In the genomic region with DNA sequence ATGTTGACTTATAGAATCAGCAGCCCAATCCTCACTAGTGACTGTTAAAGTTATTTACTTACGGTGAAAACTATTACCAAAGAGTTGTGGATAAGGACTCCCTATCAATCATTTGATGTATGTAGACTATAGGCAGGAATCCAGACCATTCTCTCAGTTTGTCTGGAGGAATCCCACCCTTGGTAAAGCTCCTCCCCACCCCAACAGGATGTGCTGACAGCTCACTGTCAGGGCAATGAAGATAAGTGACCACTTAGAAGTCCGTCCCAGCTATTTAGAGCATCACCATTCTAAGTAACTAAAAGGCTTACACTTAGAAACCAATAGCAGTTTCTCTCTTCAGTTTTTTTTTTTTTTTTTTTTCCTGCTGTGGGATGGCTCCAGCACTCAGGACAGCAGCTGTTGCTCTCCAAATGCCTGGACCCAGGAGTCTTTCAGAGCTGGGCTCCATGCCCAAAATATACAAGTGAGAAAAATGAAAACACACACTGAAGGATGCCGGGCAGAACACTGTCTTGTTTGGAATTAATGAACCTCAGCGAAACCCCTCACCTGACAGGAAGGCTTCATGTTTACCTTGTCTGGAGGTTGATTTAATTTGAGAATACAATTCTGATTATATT, we compare ENCODE assay signal across 23 mouse cellular contexts. TPM values are rescaled to one million over a fixed set of nuclear protein-coding genes. Genes with fewer than 3 reads are reported as not detected.
DNase-seq lines count a peak whose midpoint lies in the region; ATAC-seq and TF ChIP-seq lines count a peak whose summit lies in the region.
"Had no signal": no experiment of that assay in that cellular context is flagged by ENCODE, and none has a peak within 500 bp of the region (broad histone marks: within the 10 kb centered on the region; RNA-seq: fewer than 3 reads in every experiment).

No protein-coding gene starts in this region.

- WGBS in heart, embryonic 11.5 days (ENCODE audit: insufficient replicate concordance), result 25% methylated on average over 4 of the region's 4 CpGs
- 35% methylated on average over 4 of the region's 4 CpGs for WGBS in heart, embryonic 10.5 days
- WGBS in limb, embryonic 14.5 days, result 59% methylated on average over 4 of the region's 4 CpGs
- 62% methylated on average over 4 of the region's 4 CpGs for WGBS in limb, embryonic 10.5 days

- no peaks in the 10 kb centered on the region for H3K9me3 ChIP-seq in heart, embryonic 11.5 days (replicated peaks; ENCODE audit: control insufficient read depth, low read length)
- H3K9me3 ChIP-seq in heart, embryonic 10.5 days, result no peaks in the 10 kb centered on the region
- no peaks in the 10 kb centered on the region for H3K9me3 ChIP-seq in limb, embryonic 14.5 days (ENCODE audit: control insufficient read depth, low read length)
- H3K9me3 ChIP-seq in limb, embryonic 10.5 days (replicated peaks), result no peaks in the 10 kb centered on the region
- H3K9me3 ChIP-seq: embryonic facial prominence, embryonic 15.5 days; forebrain, embryonic 13.5 days; lung, embryonic 15.5 days had no signal

- H3K27ac ChIP-seq in heart, embryonic 11.5 days (ENCODE audit: low read depth, low read length), result no peak overlapping the region
- no peak overlapping the region for H3K27ac ChIP-seq in heart, embryonic 10.5 days
- no peak overlapping the region for H3K27ac ChIP-seq in limb, embryonic 14.5 days (replicated peaks; ENCODE audit: low read depth, low read length)
- no peak overlapping the region for H3K27ac ChIP-seq in limb, embryonic 10.5 days
- H3K27ac ChIP-seq: embryonic facial prominence, embryonic 15.5 days; forebrain, embryonic 13.5 days; left cerebral cortex, adult 2 months; lung, embryonic 15.5 days had no signal

- ATAC-seq in heart, embryonic 11.5 days (replicated peaks; ENCODE audit: insufficient number of reproducible peaks, low FRiP score, low TSS enrichment), result peak; percentile 26; the same call in 1 of the 2 replicates
- no peak for ATAC-seq in limb, embryonic 14.5 days (ENCODE audit: low FRiP score, low read depth)
- ATAC-seq: forebrain, embryonic 13.5 days; Patski had no signal

- H3K36me3 ChIP-seq in heart, embryonic 11.5 days (ENCODE audit: control insufficient read depth, insufficient read depth, low read length), result no peaks in the 10 kb centered on the region
- H3K36me3 ChIP-seq in heart, embryonic 10.5 days, result no peaks in the 10 kb centered on the region
- no peaks in the 10 kb centered on the region for H3K36me3 ChIP-seq in limb, embryonic 14.5 days (ENCODE audit: control insufficient read depth, insufficient read depth, low read length)
- no peaks in the 10 kb centered on the region for H3K36me3 ChIP-seq in limb, embryonic 10.5 days
- H3K36me3 ChIP-seq: embryonic facial prominence, embryonic 15.5 days; lung, embryonic 15.5 days had no signal

- H3K4me3 ChIP-seq in heart, embryonic 11.5 days (ENCODE audit: low read depth, low read length), result no peak overlapping the region
- H3K4me3 ChIP-seq in heart, embryonic 10.5 days, result no peak overlapping the region
- no peak overlapping the region for H3K4me3 ChIP-seq in limb, embryonic 14.5 days (replicated peaks; ENCODE audit: low read length)
- no peak overlapping the region for H3K4me3 ChIP-seq in limb, embryonic 10.5 days
- H3K4me3 ChIP-seq: embryonic facial prominence, embryonic 15.5 days; forebrain, embryonic 13.5 days; left cerebral cortex, adult 2 months; lung, embryonic 15.5 days had no signal

- H3K9ac ChIP-seq in heart, embryonic 11.5 days (ENCODE audit: low read depth, low read length), result no peak overlapping the region
- no peak overlapping the region for H3K9ac ChIP-seq in limb, embryonic 14.5 days (ENCODE audit: low read depth, low read length, severe bottlenecking)
- H3K9ac ChIP-seq: embryonic facial prominence, embryonic 15.5 days; forebrain, embryonic 13.5 days; lung, embryonic 15.5 days had no signal

- TF ChIP-seq POLR2A in limb, embryonic 14.5 days (IDR thresholded peaks at IDR 0.05; ENCODE audit: borderline replicate concordance, extremely low read depth, insufficient read depth, insufficient read length), result no peak
- no peak for TF ChIP-seq POLR2A in brain, embryonic 14.5 days (IDR thresholded peaks at IDR 0.05; ENCODE audit: borderline replicate concordance, extremely low read depth, insufficient read depth, insufficient read length, poor library complexity, severe bottlenecking)

- no peak overlapping the region for H3K4me2 ChIP-seq in heart, embryonic 11.5 days
- no peak overlapping the region for H3K4me2 ChIP-seq in limb, embryonic 14.5 days (replicated peaks; ENCODE audit: low read depth, low read length, severe bottlenecking)
- H3K4me2 ChIP-seq: embryonic facial prominence, embryonic 15.5 days; forebrain, embryonic 13.5 days; lung, embryonic 15.5 days had no signal

- no peaks in the 10 kb centered on the region for H3K27me3 ChIP-seq in heart, embryonic 11.5 days (ENCODE audit: control insufficient read depth, insufficient read depth, low read length)
- no peaks in the 10 kb centered on the region for H3K27me3 ChIP-seq in heart, embryonic 10.5 days (ENCODE audit: insufficient read depth, poor library complexity, severe bottlenecking)
- H3K27me3 ChIP-seq in limb, embryonic 14.5 days (ENCODE audit: control insufficient read depth, insufficient read depth, low read length), result no peaks in the 10 kb centered on the region
- H3K27me3 ChIP-seq in limb, embryonic 10.5 days (ENCODE audit: low read depth, poor library complexity, severe bottlenecking), result 0 out of 2 replicates have a peak, but pooled peaks cover 7% of the 10 kb centered on the region
- H3K27me3 ChIP-seq: CH12.LX; embryonic facial prominence, embryonic 15.5 days; forebrain, embryonic 13.5 days; lung, embryonic 15.5 days; megakaryocyte, embryonic 14.5 days had no signal

- no peak for DNase-seq in heart, embryonic 10.5 days (ENCODE audit: low spot score)
- peak; percentile 9 for DNase-seq in limb, embryonic 14.5 days (ENCODE audit: low spot score)
- no peak for DNase-seq in limb, embryonic 10.5 days (ENCODE audit: low spot score)
- DNase-seq in NIH3T3 (ENCODE audit: low read depth), result peak; percentile 33
- DNase-seq in brain, embryonic 14.5 days (ENCODE audit: low read depth), result peak; percentile 51
- no peak for DNase-seq in layer of hippocampus, postnatal 36 days
- DNase-seq: cerebellum, adult 8-10 months; heart, postnatal 14 days; kidney, adult 18-20 months; liver; right cerebral cortex, postnatal 4 days; thymus, postnatal 4 days had no signal

- peaks cover 8% of the 10 kb centered on the region; the same call in 1 of the 2 replicates for H3K4me1 ChIP-seq in heart, embryonic 11.5 days (ENCODE audit: control insufficient read depth, insufficient read depth, low read length)
- H3K4me1 ChIP-seq in heart, embryonic 10.5 days, result peaks cover 17% of the 10 kb centered on the region; the same call in 1 of the 2 replicates
- H3K4me1 ChIP-seq in limb, embryonic 14.5 days (ENCODE audit: control insufficient read depth, insufficient read depth, low read length), result no peaks in the 10 kb centered on the region
- no peaks in the 10 kb centered on the region for H3K4me1 ChIP-seq in limb, embryonic 10.5 days
- H3K4me1 ChIP-seq: embryonic facial prominence, embryonic 15.5 days; forebrain, embryonic 13.5 days; lung, embryonic 15.5 days; megakaryocyte, embryonic 14.5 days had no signal

- no peak for TF ChIP-seq CTCF in brain, embryonic 14.5 days (IDR thresholded peaks at IDR 0.05; ENCODE audit: borderline replicate concordance, extremely low read depth, insufficient read depth, insufficient read length)

RNA-seq across cellular contexts. Expression of gene Iqcj, which starts 58.9 kb away (rescaled TPM):
- not detected in 2 replicates for polyA plus RNA-seq in heart, embryonic 11.5 days (2014; fragmentation: Nextera tagmentation; extraction: Ambion mirVana)
- not detected in 2 replicates for polyA plus RNA-seq in heart, embryonic 10.5 days (2016; fragmentation: Nextera tagmentation; extraction: Ambion mirVana)
- polyA plus RNA-seq in limb, embryonic 14.5 days (2012; rRNA removed), result not detected in 2 replicates
- polyA plus RNA-seq in limb, embryonic 14.5 days (2014; fragmentation: Nextera tagmentation; extraction: Ambion mirVana), result not detected in 2 replicates
- polyA plus RNA-seq in limb, embryonic 10.5 days (2016; fragmentation: Nextera tagmentation; extraction: Ambion mirVana), result not detected in 2 replicates
- 0.38 and 0.77 TPM in 2 replicates for polyA plus RNA-seq in brain, embryonic 14.5 days (2012; rRNA removed)
- total RNA-seq in layer of hippocampus, postnatal 36 days (2021), result 1 to 10 TPM; 3.7 to 5.9 TPM
- total RNA-seq: gastrocnemius, postnatal 4 days; heart, postnatal 14 days had no signal
- polyA plus RNA-seq: embryonic facial prominence, embryonic 15.5 days; large intestine, adult 2 months; lung, embryonic 15.5 days; neural tube, embryonic 11.5 days; Patski had no signal

RNA-seq across cellular contexts. Expression of gene Iqschfp, which starts 58.9 kb away (rescaled TPM):
- 0.26 TPM in 1 of 2 replicates, not detected in the other for polyA plus RNA-seq in heart, embryonic 11.5 days (2014; fragmentation: Nextera tagmentation; extraction: Ambion mirVana)
- not detected in 2 replicates for polyA plus RNA-seq in heart, embryonic 10.5 days (2016; fragmentation: Nextera tagmentation; extraction: Ambion mirVana)
- 0.33 TPM in 2 replicates for polyA plus RNA-seq in limb, embryonic 14.5 days (2012; rRNA removed)
- 0.37 TPM in 1 of 2 replicates, not detected in the other for polyA plus RNA-seq in limb, embryonic 14.5 days (2014; fragmentation: Nextera tagmentation; extraction: Ambion mirVana)
- polyA plus RNA-seq in limb, embryonic 10.5 days (2016; fragmentation: Nextera tagmentation; extraction: Ambion mirVana), result not detected in 2 replicates
- 5.4 and 7.6 TPM in 2 replicates for polyA plus RNA-seq in brain, embryonic 14.5 days (2012; rRNA removed)
- 10 to 100 TPM; 12.1 to 14.3 TPM for total RNA-seq in layer of hippocampus, postnatal 36 days (2021)
- total RNA-seq: gastrocnemius, postnatal 4 days; heart, postnatal 14 days had no signal
- polyA plus RNA-seq: large intestine, adult 2 months; lung, embryonic 15.5 days; Patski had no signal

Comparison
In these comparisons a context has a peak if more than half of its experiments do, and no peak if none do; other contexts are left out.
1. DNase-seq: peak in limb, embryonic 14.5 days (single experiment), NIH3T3 (single experiment) and brain, embryonic 14.5 days (single experiment); none in heart, embryonic 10.5 days (single experiment), limb, embryonic 10.5 days (single experiment) and layer of hippocampus, postnatal 36 days (0 of 2).